Mouse (Mus musculus): Measurements from ENCODE around the gene Ank2. TPM values are rescaled to one million over a fixed set of nuclear protein-coding genes. Genes with fewer than 3 reads are reported as not detected.
"Not testable (repeated sequence)": the region's sequence is repeated elsewhere in the genome, so short reads cannot be mapped to it uniquely, and the experiment has no call there.

Ank2 gene
- polyA plus RNA-seq, 1 experiment from 2014 or later: 37.0 TPM

- Histone ChIP-seq H3K27ac (ENCODE audit: low read depth) (no peak overlapping the region), H3K9me3 (ENCODE audit: control insufficient read depth, low read length) (no peaks in the 10 kb centered on the region), H3K27me3 (replicated peaks; ENCODE audit: control insufficient read depth, insufficient read depth, low read length) (no peaks in the 10 kb centered on the region), H3K36me3 (ENCODE audit: control insufficient read depth, insufficient read depth, low read length) (no peaks in the 10 kb centered on the region), H3K4me1 (replicated peaks; ENCODE audit: control insufficient read depth, insufficient read depth, low read length) (no peaks in the 10 kb centered on the region), H3K9ac (ENCODE audit: low read length) (no peak overlapping the region), H3K4me3 (ENCODE audit: low read depth, low read length) (no peak overlapping the region), H3K4me2 (ENCODE audit: low read length) (no peak overlapping the region)
- ATAC-seq (replicated peaks; ENCODE audit: low FRiP score, low TSS enrichment, low read depth) (no peak), DNase-seq (ENCODE audit: low spot score) (no peak)
- WGBS: 85% methylated on average over 8 of the region's 8 CpGs
These were observed 153.2 kb downstream of the Ank2 start for GRCm38 (mm10) chr3:127345860-127346459.

- H3K27me3 ChIP-seq (replicated peaks; ENCODE audit: control insufficient read depth, insufficient read depth, low read length): no peaks in the 10 kb centered on the region
- no peak overlapping the region for H3K9ac ChIP-seq (ENCODE audit: low read length)
- DNase-seq (ENCODE audit: low spot score): no peak
- no peaks in the 10 kb centered on the region for H3K4me1 ChIP-seq (replicated peaks; ENCODE audit: control insufficient read depth, insufficient read depth, low read length)
- H3K27ac ChIP-seq (ENCODE audit: low read depth): no peak overlapping the region
- H3K4me2 ChIP-seq (ENCODE audit: low read length): no peak overlapping the region
- H3K36me3 ChIP-seq (ENCODE audit: control insufficient read depth, insufficient read depth, low read length): no peaks in the 10 kb centered on the region
- ATAC-seq (replicated peaks; ENCODE audit: low FRiP score, low TSS enrichment, low read depth): no peak
- WGBS: 87% methylated on average over 2 of the region's 2 CpGs
- H3K9me3 ChIP-seq (ENCODE audit: control insufficient read depth, low read length): no peaks in the 10 kb centered on the region
- no peak overlapping the region for H3K4me3 ChIP-seq (ENCODE audit: low read depth, low read length)
These were observed 157.8 kb downstream of the Ank2 start for GRCm38 (mm10) chr3:127341300-127341699.

DNA sequence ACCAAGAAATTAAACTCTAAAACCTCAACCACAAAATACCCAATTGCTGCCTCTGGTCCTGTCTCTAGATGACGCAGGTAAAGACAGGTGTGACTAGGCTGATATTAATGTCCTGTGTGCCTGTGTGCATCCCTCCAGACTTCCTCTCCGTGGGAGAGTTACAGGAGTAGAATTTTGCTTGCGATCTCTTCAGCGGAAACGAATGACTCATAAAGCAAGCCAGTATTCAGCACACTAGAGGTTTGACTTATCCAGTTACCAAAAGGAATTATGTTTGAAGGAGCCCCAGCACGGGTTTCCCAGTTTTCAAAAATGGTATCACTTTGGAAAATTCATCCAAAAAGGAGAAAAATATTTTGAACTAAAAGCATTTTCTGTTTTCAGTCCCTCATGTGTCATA is 164.3 kb downstream of the Ank2 start:
- Histone ChIP-seq H3K4me2 (ENCODE audit: low read length) (no peak overlapping the region), H3K9ac (ENCODE audit: low read length) (no peak overlapping the region), H3K9me3 (ENCODE audit: control insufficient read depth, low read length) (no peaks in the 10 kb centered on the region), H3K36me3 (ENCODE audit: control insufficient read depth, insufficient read depth, low read length) (no peaks in the 10 kb centered on the region), H3K4me3 (ENCODE audit: low read depth, low read length) (no peak overlapping the region), H3K27me3 (replicated peaks; ENCODE audit: control insufficient read depth, insufficient read depth, low read length) (no peaks in the 10 kb centered on the region), H3K27ac (ENCODE audit: low read depth) (no peak overlapping the region), H3K4me1 (replicated peaks; ENCODE audit: control insufficient read depth, insufficient read depth, low read length) (no peaks in the 10 kb centered on the region)
- 89% methylated on average over 6 of the region's 6 CpGs for WGBS
- ATAC-seq (replicated peaks; ENCODE audit: low FRiP score, low TSS enrichment, low read depth) (no peak), DNase-seq (ENCODE audit: low spot score) (no peak)

DNA sequence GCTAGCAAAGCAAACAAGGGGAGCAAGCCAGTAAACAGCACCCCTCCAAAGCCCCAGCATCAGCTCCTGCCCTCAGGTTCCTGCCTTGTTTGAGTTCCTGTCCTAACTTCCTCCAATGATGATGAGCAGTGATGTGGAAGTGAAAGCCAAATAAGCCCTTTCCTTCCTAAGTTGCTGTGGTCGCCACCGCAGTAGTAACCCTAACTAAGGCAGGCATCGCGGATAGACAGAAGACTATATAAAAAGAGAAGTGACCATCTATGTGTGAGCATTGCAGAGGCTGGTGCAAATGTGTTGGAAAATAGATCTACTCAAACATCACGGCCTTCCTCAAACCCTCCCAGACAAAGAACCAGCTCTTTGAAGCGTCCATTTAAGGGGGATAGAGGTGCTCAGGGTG is 167.6 kb downstream of the Ank2 start:
- DNase-seq (ENCODE audit: low spot score) (no peak), ATAC-seq (replicated peaks; ENCODE audit: low FRiP score, low TSS enrichment, low read depth) (no peak)
- Histone ChIP-seq H3K27ac (ENCODE audit: low read depth) (no peak overlapping the region), H3K4me3 (ENCODE audit: low read depth, low read length) (no peak overlapping the region), H3K36me3 (ENCODE audit: control insufficient read depth, insufficient read depth, low read length) (no peaks in the 10 kb centered on the region), H3K4me2 (ENCODE audit: low read length) (no peak overlapping the region), H3K4me1 (replicated peaks; ENCODE audit: control insufficient read depth, insufficient read depth, low read length) (no peaks in the 10 kb centered on the region), H3K27me3 (replicated peaks; ENCODE audit: control insufficient read depth, insufficient read depth, low read length) (no peaks in the 10 kb centered on the region), H3K9me3 (ENCODE audit: control insufficient read depth, low read length) (no peaks in the 10 kb centered on the region), H3K9ac (ENCODE audit: low read length) (no peak overlapping the region)
- 91% methylated on average over 6 of the region's 6 CpGs for WGBS

DNA sequence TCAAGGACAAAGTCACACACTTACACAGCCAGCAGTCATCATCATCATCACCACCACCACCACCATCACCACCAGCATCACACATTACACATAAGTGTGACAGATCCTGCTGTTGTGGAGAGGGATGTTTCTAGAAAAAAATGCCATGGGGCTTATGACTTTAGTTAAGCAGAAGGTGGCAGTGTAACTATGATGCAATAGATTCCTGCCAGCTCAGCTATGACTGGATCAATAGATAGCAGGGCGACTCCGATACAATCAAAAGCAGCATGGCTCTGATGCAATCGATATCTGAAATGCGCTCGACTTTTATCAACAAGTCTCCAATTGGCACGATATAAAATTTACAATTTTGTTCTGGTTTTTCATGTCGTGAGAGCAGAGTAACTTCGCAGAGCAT is 172.8 kb downstream of the Ank2 start:
- DNase-seq (ENCODE audit: low spot score): no peak
- Histone ChIP-seq H3K9ac (ENCODE audit: low read length) (no peak overlapping the region), H3K36me3 (ENCODE audit: control insufficient read depth, insufficient read depth, low read length) (no peaks in the 10 kb centered on the region), H3K4me1 (replicated peaks; ENCODE audit: control insufficient read depth, insufficient read depth, low read length) (no peaks in the 10 kb centered on the region), H3K4me2 (ENCODE audit: low read length) (no peak overlapping the region), H3K9me3 (ENCODE audit: control insufficient read depth, low read length) (no peaks in the 10 kb centered on the region), H3K27me3 (replicated peaks; ENCODE audit: control insufficient read depth, insufficient read depth, low read length) (no peaks in the 10 kb centered on the region), H3K27ac (ENCODE audit: low read depth) (no peak overlapping the region), H3K4me3 (ENCODE audit: low read depth, low read length) (no peak overlapping the region)
- 85% methylated on average over 8 of the region's 8 CpGs for WGBS
- no peak for ATAC-seq (replicated peaks; ENCODE audit: low FRiP score, low TSS enrichment, low read depth)

DNA sequence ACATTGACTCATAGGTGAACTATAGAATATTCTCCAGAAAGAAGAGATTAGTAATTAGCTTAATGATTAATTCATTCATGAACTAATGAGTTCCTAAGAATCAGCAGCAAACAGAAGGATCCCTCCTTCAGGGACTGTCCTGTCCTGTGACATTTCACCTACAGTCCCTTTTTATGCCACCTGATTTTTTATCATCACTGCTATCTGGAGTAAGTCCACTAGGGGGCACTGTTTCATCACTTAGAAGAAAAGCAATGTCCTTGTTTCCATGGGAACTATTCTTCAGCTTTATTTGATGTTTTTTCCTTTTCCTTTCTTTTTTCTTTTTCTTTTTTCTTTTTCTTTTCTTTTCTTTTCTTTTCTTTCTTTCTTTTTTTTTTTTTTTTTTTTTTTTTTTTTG is 176.3 kb downstream of the Ank2 start:
- no peak for DNase-seq (ENCODE audit: low spot score)
- H3K9ac ChIP-seq (ENCODE audit: low read length): no peak overlapping the region
- no peak overlapping the region for H3K27ac ChIP-seq (ENCODE audit: low read depth)
- H3K4me3 ChIP-seq (ENCODE audit: low read depth, low read length): no peak overlapping the region
- no peaks in the 10 kb centered on the region for H3K27me3 ChIP-seq (replicated peaks; ENCODE audit: control insufficient read depth, insufficient read depth, low read length)
- no peak for ATAC-seq (replicated peaks; ENCODE audit: low FRiP score, low TSS enrichment, low read depth)
- no peaks in the 10 kb centered on the region for H3K9me3 ChIP-seq (ENCODE audit: control insufficient read depth, low read length)
- H3K4me2 ChIP-seq (ENCODE audit: low read length): no peak overlapping the region
- no peaks in the 10 kb centered on the region for H3K36me3 ChIP-seq (ENCODE audit: control insufficient read depth, insufficient read depth, low read length)
- H3K4me1 ChIP-seq (replicated peaks; ENCODE audit: control insufficient read depth, insufficient read depth, low read length): no peaks in the 10 kb centered on the region

DNA sequence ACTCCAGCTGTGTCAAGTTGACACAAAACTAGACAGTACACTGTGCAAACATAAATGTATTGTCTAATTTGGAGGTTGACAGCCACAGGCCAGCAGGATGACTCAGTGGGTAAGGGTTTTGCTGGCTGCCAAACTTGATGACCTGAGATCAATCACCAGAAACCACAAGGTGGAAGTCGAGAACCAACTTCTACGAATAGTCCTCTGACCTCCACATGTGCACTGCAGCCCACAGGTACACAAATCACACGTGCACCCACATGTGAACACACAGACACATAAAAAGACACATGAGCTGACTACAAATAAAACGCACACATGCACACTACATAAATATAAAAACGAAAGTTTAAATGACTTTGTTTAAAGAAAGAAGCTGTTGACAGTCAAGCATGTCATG is 177.5 kb downstream of the Ank2 start:
- ATAC-seq (replicated peaks; ENCODE audit: low FRiP score, low TSS enrichment, low read depth) (no peak), DNase-seq (ENCODE audit: low spot score) (no peak)
- 55% methylated on average over 5 of the region's 5 CpGs for WGBS
- Histone ChIP-seq H3K27ac (ENCODE audit: low read depth) (no peak overlapping the region), H3K36me3 (ENCODE audit: control insufficient read depth, insufficient read depth, low read length) (no peaks in the 10 kb centered on the region), H3K4me2 (ENCODE audit: low read length) (no peak overlapping the region), H3K9me3 (ENCODE audit: control insufficient read depth, low read length) (no peaks in the 10 kb centered on the region), H3K27me3 (replicated peaks; ENCODE audit: control insufficient read depth, insufficient read depth, low read length) (no peaks in the 10 kb centered on the region), H3K9ac (ENCODE audit: low read length) (no peak overlapping the region), H3K4me1 (replicated peaks; ENCODE audit: control insufficient read depth, insufficient read depth, low read length) (no peaks in the 10 kb centered on the region), H3K4me3 (ENCODE audit: low read depth, low read length) (no peak overlapping the region)

DNA sequence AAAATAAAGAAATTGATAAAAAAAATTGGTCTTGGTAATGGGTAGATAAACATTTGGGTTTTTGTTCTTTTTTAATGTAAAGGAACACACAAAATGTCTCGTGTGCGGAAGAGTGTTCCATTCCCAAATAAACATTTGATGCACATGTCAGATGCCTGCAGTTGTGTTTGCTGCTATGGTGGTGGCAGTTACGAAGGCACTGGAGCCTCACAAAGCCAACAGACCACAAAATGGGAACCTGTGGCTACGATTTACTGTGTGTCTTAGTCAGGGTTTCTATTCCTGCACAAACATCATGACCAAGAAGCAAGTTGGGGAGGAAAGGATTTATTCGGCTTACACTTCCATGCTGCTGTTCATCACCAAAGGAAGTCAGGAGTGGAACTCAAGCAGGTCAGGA is 178.1 kb downstream of the Ank2 start:
- H3K4me1 ChIP-seq (replicated peaks; ENCODE audit: control insufficient read depth, insufficient read depth, low read length); ATAC-seq (replicated peaks; ENCODE audit: low FRiP score, low TSS enrichment, low read depth); H3K4me2 ChIP-seq (ENCODE audit: low read length); H3K36me3 ChIP-seq (ENCODE audit: control insufficient read depth, insufficient read depth, low read length); H3K9me3 ChIP-seq (ENCODE audit: control insufficient read depth, low read length); H3K4me3 ChIP-seq (ENCODE audit: low read depth, low read length); DNase-seq (ENCODE audit: low spot score); H3K27ac ChIP-seq (ENCODE audit: low read depth); H3K27me3 ChIP-seq (replicated peaks; ENCODE audit: control insufficient read depth, insufficient read depth, low read length); H3K9ac ChIP-seq (ENCODE audit: low read length): not testable (repeated sequence)
- 82% methylated on average over 5 of the region's 5 CpGs for WGBS

DNA sequence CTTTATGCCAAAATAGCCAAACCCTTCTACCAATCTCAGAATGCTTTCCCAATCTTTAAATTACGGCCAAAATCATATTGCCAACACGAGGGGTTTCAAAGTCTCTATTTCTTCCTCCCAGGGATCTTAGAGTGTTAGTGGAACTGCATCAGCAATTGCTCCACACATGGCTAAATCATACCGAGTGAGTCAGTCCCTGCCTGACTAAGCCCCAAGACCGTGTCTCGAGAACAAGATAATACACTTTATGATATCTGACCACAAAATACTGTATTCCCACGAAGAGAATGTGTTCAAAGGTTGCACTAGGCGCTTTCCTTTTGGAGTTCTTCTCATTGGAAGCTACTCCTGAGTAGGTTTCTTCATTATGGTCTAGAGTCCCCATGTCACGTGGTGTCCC is 178.8 kb downstream of the Ank2 start:
- Histone ChIP-seq H3K4me3 (ENCODE audit: low read depth, low read length) (no peak overlapping the region), H3K36me3 (ENCODE audit: control insufficient read depth, insufficient read depth, low read length) (no peaks in the 10 kb centered on the region), H3K9ac (ENCODE audit: low read length) (no peak overlapping the region), H3K4me2 (ENCODE audit: low read length) (no peak overlapping the region), H3K27ac (ENCODE audit: low read depth) (no peak overlapping the region), H3K27me3 (replicated peaks; ENCODE audit: control insufficient read depth, insufficient read depth, low read length) (no peaks in the 10 kb centered on the region), H3K4me1 (replicated peaks; ENCODE audit: control insufficient read depth, insufficient read depth, low read length) (no peaks in the 10 kb centered on the region), H3K9me3 (ENCODE audit: control insufficient read depth, low read length) (no peaks in the 10 kb centered on the region)
- ATAC-seq (replicated peaks; ENCODE audit: low FRiP score, low TSS enrichment, low read depth) (no peak), DNase-seq (ENCODE audit: low spot score) (no peak)
- 77% methylated on average over 8 of the region's 8 CpGs for WGBS
